Mouse (Mus musculus) limb, embryonic 12.5 days (tissue): ENCODE data around the gene Rps27a. TPM values are rescaled to one million over a fixed set of nuclear protein-coding genes. Genes with fewer than 3 reads are reported as not detected.

Experiments
- ATAC-seq: fragments of 200-750 bp; cut with Nextera tagmentation; 2 replicates; pipeline ENCODE4 v1.8.0; 2017; ENCODE audit warnings: low read depth, moderate TSS enrichment; ENCODE audit not compliant: insufficient number of reproducible peaks, insufficient read depth, low FRiP score, low TSS enrichment
- H3K27ac ChIP-seq: fragments of 300-500 bp; sonication (generic); 2 replicates; pipeline ENCODE4 v1.5.1; 2016; ENCODE audit warnings: mild to moderate bottlenecking, moderate library complexity
- H3K27me3 ChIP-seq: fragments of 300-500 bp; sonication (generic); 2 replicates; pipeline ENCODE4 v1.6.1; 2016; ENCODE audit warnings: mild to moderate bottlenecking, moderate library complexity
- H3K36me3 ChIP-seq: fragments of 300-500 bp; sonication (generic); 2 replicates; pipeline ENCODE4 v1.6.1; 2016; ENCODE audit warnings: mild to moderate bottlenecking, moderate library complexity
- H3K4me1 ChIP-seq: fragments of 300-500 bp; sonication (generic); replicated peaks from 2 replicates; pipeline ENCODE4 v1.6.1; 2016
- H3K4me2 ChIP-seq: fragments of 300-500 bp; sonication (generic); 2 replicates; pipeline ENCODE4 v1.6.1; 2016; ENCODE audit warnings: mild to moderate bottlenecking, moderate library complexity
- H3K4me3 ChIP-seq: fragments of 300-500 bp; sonication (generic); replicated peaks from 2 replicates; pipeline ENCODE4 v1.5.1; 2016; ENCODE audit warnings: mild to moderate bottlenecking
- H3K9ac ChIP-seq: fragments of 300-500 bp; sonication (generic); replicated peaks from 2 replicates; pipeline ENCODE4 v1.6.1; 2016; ENCODE audit warnings: mild to moderate bottlenecking, moderate library complexity
- H3K9me3 ChIP-seq: fragments of 300-500 bp; sonication (generic); 2 replicates; pipeline ENCODE4 v1.6.1; 2016; ENCODE audit warnings: mild to moderate bottlenecking, moderate library complexity
- WGBS: fragments of 180-500 bp; shearing (Covaris S2); methylation state at CpG from one replicate; pipeline ENCODE4 v1.1.7; 2016; 5-methylcytosine and 5-hydroxymethylcytosine counted together
- polyA plus RNA-seq: library from polyadenylated mRNA; unstranded; fragments of >200 nt; fragmentation: Nextera tagmentation; extraction: Ambion mirVana; gene quantifications from 2 replicates; pipeline ENCODE4 v1.2.1, GENCODE M21; 2016

The Rps27a gene
- polyA plus RNA-seq = 1,191 and 1,223 TPM in 2 replicates

DNA sequence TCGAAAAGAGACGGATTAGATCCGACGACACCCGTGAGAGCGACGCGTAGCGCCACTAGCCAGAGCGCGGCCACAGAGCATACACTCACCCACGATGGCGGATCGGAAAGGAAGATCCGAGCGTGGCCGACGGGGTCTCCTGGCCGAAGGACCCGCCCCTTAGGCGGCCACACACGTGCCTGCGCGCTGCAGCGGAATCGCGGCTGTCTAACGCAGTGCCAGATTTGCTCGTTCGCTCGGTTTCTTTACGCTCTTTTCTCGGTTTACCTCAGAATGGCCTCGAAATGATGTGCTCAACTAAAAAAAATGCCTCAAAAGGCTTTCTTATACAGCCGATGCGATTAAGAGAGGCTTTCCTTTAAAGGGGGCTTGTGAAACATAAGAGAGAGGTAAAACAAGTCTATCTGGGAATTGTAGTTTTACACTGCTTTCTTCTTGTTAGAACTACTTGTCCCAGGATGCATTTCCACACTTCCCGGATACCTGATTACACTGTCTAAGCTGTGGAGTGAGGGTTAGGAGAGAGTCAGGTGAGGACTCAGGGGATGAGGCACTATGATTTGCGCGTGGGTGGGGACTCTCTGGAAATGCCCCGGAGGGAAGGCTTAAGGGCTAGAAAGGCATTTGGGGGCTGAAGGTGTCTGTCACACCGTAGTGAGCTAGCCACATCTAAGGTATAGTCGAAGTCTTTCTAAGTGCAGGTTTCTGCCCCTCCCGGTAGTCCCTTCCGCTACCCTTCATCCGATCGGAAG is at the start of gene Rps27a, which contains the start of gene Clhc1:
Gene Rps27a (minus strand): TSS at position 358 of the 752 bp plus-strand sequence.
Gene Clhc1 (plus strand): TSS at position 199 of the 752 bp plus-strand sequence.
- H3K27me3 ChIP-seq = no peaks in the 10 kb centered on the region
- peak within 1 kb of the TSS; percentile 71 for H3K4me3 ChIP-seq
- H3K9me3 ChIP-seq = no peaks in the 10 kb centered on the region
- under 1% methylated on average over 46 of the region's 46 CpGs for WGBS
- peaks cover 12% of the 10 kb centered on the region for H3K4me1 ChIP-seq
- peak within 1 kb of the TSS; percentile 91 for H3K9ac ChIP-seq
- H3K4me2 ChIP-seq = peak within 1 kb of the TSS; percentile 69
- ATAC-seq = peak; percentile 97
- peaks cover 37% of the 10 kb centered on the region for H3K36me3 ChIP-seq
- H3K27ac ChIP-seq = peak within 1 kb of the TSS; percentile 85

- no peak for ATAC-seq
- H3K27ac ChIP-seq = no peak overlapping the region
Measured at GRCm38 (mm10) chr11:29597159-29597558, 49.2 kb upstream of the Rps27a start.

DNA sequence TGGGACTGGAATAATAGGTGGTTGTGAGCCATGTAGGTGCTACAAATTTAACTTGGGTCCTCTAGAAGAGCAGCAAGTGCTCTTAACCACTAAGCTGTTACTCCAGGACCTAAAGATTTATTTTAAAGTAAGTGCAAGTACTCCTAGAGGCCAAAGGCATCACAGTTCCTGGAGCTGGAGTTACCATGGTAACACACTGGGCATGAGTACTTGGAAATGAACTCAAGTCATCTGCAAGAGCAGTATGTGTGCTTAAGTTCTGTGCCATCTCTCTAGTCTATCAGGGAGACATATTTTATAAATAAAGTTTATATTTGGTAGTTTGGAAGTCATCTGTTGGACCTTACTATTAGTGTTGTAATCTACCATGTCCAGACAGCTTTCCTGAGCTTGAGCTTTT is 47.3 kb upstream of the Rps27a start:
- H3K4me2 ChIP-seq = no peak overlapping the region
- H3K36me3 ChIP-seq = no peaks in the 10 kb centered on the region
- H3K4me1 ChIP-seq = no peaks in the 10 kb centered on the region
- no peak overlapping the region for H3K27ac ChIP-seq
- no peak for ATAC-seq
- 0 out of 2 replicates have a peak, but pooled peaks cover 3% of the 10 kb centered on the region for H3K9me3 ChIP-seq
- no peaks in the 10 kb centered on the region for H3K27me3 ChIP-seq
- no peak overlapping the region for H3K9ac ChIP-seq
- no peak overlapping the region for H3K4me3 ChIP-seq

More at GRCm38 (mm10) chr11:29597159-29597558, 49.2 kb upstream of the Rps27a start:
- no peaks in the 10 kb centered on the region for H3K4me1 ChIP-seq
- no peak overlapping the region for H3K4me3 ChIP-seq
- no peak overlapping the region for H3K9ac ChIP-seq
- H3K9me3 ChIP-seq = 0 out of 2 replicates have a peak, but pooled peaks cover 3% of the 10 kb centered on the region
- H3K4me2 ChIP-seq = no peak overlapping the region
- no peaks in the 10 kb centered on the region for H3K36me3 ChIP-seq
- no peaks in the 10 kb centered on the region for H3K27me3 ChIP-seq

- ATAC-seq = no peak
- no peak overlapping the region for H3K9ac ChIP-seq
- no peaks in the 10 kb centered on the region for H3K27me3 ChIP-seq
- H3K4me2 ChIP-seq = no peak overlapping the region
- H3K4me1 ChIP-seq = no peaks in the 10 kb centered on the region
- no peaks in the 10 kb centered on the region for H3K36me3 ChIP-seq
- H3K27ac ChIP-seq = no peak overlapping the region
- H3K4me3 ChIP-seq = no peak overlapping the region
- H3K9me3 ChIP-seq = no peaks in the 10 kb centered on the region
Measured at GRCm38 (mm10) chr11:29579610-29580009, 31.7 kb upstream of the Rps27a start.

GRCm38 (mm10) chr11:29572656-29573055 is 24.7 kb upstream of the Rps27a start:
- Histone ChIP-seq H3K36me3 (no peaks in the 10 kb centered on the region), H3K27ac (no peak overlapping the region), H3K27me3 (no peaks in the 10 kb centered on the region), H3K9ac (no peak overlapping the region), H3K9me3 (no peaks in the 10 kb centered on the region), H3K4me3 (no peak overlapping the region), H3K4me1 (no peaks in the 10 kb centered on the region), H3K4me2 (no peak overlapping the region)
- ATAC-seq = no peak
- WGBS = 86% methylated on average over 2 of the region's 2 CpGs

GRCm38 (mm10) chr11:29571536-29571935 is 23.6 kb upstream of the Rps27a start:
- Histone ChIP-seq H3K27me3 (no peaks in the 10 kb centered on the region), H3K36me3 (no peaks in the 10 kb centered on the region), H3K9ac (no peak overlapping the region), H3K9me3 (no peaks in the 10 kb centered on the region), H3K4me2 (no peak overlapping the region), H3K4me1 (no peaks in the 10 kb centered on the region), H3K4me3 (no peak overlapping the region), H3K27ac (no peak overlapping the region)
- no peak for ATAC-seq
- WGBS = 65% methylated on average over 3 of the region's 3 CpGs

- ATAC-seq = no peak
Measured at GRCm38 (mm10) chr11:29563406-29563805, 15.5 kb upstream of the Rps27a start.

GRCm38 (mm10) chr11:29560990-29561389 is 13.1 kb upstream of the Rps27a start:
- no peak for ATAC-seq
- 83% methylated on average over 3 of the region's 3 CpGs for WGBS
- no peak overlapping the region for H3K4me3 ChIP-seq

More at GRCm38 (mm10) chr11:29563406-29563805, 15.5 kb upstream of the Rps27a start:
- H3K4me3 ChIP-seq = no peak overlapping the region
- no peaks in the 10 kb centered on the region for H3K27me3 ChIP-seq
- 81% methylated on average over 2 of the region's 2 CpGs for WGBS
- no peaks in the 10 kb centered on the region for H3K36me3 ChIP-seq
- H3K27ac ChIP-seq = no peak overlapping the region
- H3K4me2 ChIP-seq = no peak overlapping the region
- H3K9ac ChIP-seq = no peak overlapping the region
- H3K4me1 ChIP-seq = no peaks in the 10 kb centered on the region
- 0 out of 2 replicates have a peak, but pooled peaks cover 3% of the 10 kb centered on the region for H3K9me3 ChIP-seq

GRCm38 (mm10) chr11:29560452-29560851 is 12.5 kb upstream of the Rps27a start:
- Histone ChIP-seq H3K36me3 (no peaks in the 10 kb centered on the region), H3K9me3 (0 out of 2 replicates have a peak, but pooled peaks cover 3% of the 10 kb centered on the region), H3K27me3 (no peaks in the 10 kb centered on the region), H3K4me3 (no peak overlapping the region), H3K27ac (no peak overlapping the region), H3K4me1 (no peaks in the 10 kb centered on the region), H3K4me2 (no peak overlapping the region), H3K9ac (no peak overlapping the region)
- 90% methylated on average over 9 of the region's 9 CpGs for WGBS
- no peak for ATAC-seq

More at GRCm38 (mm10) chr11:29560990-29561389, 13.1 kb upstream of the Rps27a start:
- Histone ChIP-seq H3K4me1 (no peaks in the 10 kb centered on the region), H3K27me3 (no peaks in the 10 kb centered on the region), H3K36me3 (no peaks in the 10 kb centered on the region), H3K4me2 (no peak overlapping the region), H3K9ac (no peak overlapping the region), H3K9me3 (0 out of 2 replicates have a peak, but pooled peaks cover 3% of the 10 kb centered on the region), H3K27ac (no peak overlapping the region)

DNA sequence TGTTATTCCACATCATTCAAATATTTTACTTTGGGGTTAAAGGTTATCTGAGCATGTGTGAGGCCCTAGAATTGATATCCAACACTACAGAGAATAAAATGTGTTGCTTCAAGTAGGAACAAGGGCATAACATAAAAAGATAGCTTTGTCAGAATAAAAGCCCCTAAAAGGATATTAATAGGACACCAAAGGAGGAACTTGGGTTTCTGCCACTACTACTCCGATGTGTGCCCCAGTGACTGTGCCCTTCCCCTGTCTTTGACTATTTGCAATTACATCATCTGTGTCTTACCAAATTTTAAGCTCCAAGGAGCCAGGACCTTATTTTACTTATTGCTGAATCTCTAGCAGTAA is 1.5 kb upstream of the Rps27a start:
- H3K4me1 ChIP-seq = peaks cover 12% of the 10 kb centered on the region
- H3K27me3 ChIP-seq = no peaks in the 10 kb centered on the region
- H3K9me3 ChIP-seq = no peaks in the 10 kb centered on the region
- ATAC-seq = no peak
- peaks cover 24% of the 10 kb centered on the region for H3K36me3 ChIP-seq
- H3K4me3 ChIP-seq = no peak overlapping the region
- H3K9ac ChIP-seq = no peak overlapping the region
- H3K27ac ChIP-seq = no peak overlapping the region
- no peak overlapping the region for H3K4me2 ChIP-seq
- WGBS = 98% methylated on average over 1 of the region's 1 CpGs

GRCm38 (mm10) chr11:29548504-29549424 is 855 bp upstream of the Rps27a start:
- Histone ChIP-seq H3K4me2 (peak overlapping the region; percentile 69), H3K9me3 (no peaks in the 10 kb centered on the region), H3K4me1 (peaks cover 12% of the 10 kb centered on the region), H3K9ac (peak overlapping the region; percentile 91), H3K27me3 (no peaks in the 10 kb centered on the region), H3K27ac (peak overlapping the region; percentile 45), H3K4me3 (peak overlapping the region; percentile 71), H3K36me3 (peaks cover 31% of the 10 kb centered on the region)
- ATAC-seq = no peak
- 26% methylated on average over 23 of the region's 23 CpGs for WGBS
